Mouse (Mus musculus): ENCODE results near the gene Sptan1.

GRCm38 (mm10) chr2:30067031-30067888, 101.9 kb downstream of the Sptan1 start:
- no peak for TF ChIP-seq CTCF (IDR thresholded peaks at IDR 0.05)
- TF ChIP-seq POLR2A (IDR thresholded peaks at IDR 0.05; ENCODE audit: insufficient read depth, low read depth, low read length) = no peak

All from heart, adult 2 months (tissue).